Mouse (Mus musculus): ENCODE data around the gene Agt.

Gene Agt

GRCm38 (mm10) chr8:124551011-124551661 lies 18.4 kb downstream of the Agt start:
- no peak for DNase-seq

- no peak for DNase-seq
Measured at GRCm38 (mm10) chr8:124548187-124548586, 21.3 kb downstream of the Agt start.

GRCm38 (mm10) chr8:124547269-124547668 lies 22.2 kb downstream of the Agt start:
- no peak for DNase-seq

GRCm38 (mm10) chr8:124546815-124547214 lies 22.7 kb downstream of the Agt start:
- no peak for DNase-seq

GRCm38 (mm10) chr8:124546371-124546770 lies 23.1 kb downstream of the Agt start:
- DNase-seq, result no peak

- no peak for DNase-seq
Measured at GRCm38 (mm10) chr8:124543272-124543671, 26.2 kb downstream of the Agt start.

- no peak for DNase-seq
Measured at GRCm38 (mm10) chr8:124542001-124542400, 27.5 kb downstream of the Agt start.

GRCm38 (mm10) chr8:124540906-124541305 lies 28.6 kb downstream of the Agt start:
- DNase-seq, result no peak

- no peak for DNase-seq
Measured at GRCm38 (mm10) chr8:124535451-124535850, 34.1 kb downstream of the Agt start.

- no peak for DNase-seq
Measured at GRCm38 (mm10) chr8:124532626-124533025, 36.9 kb downstream of the Agt start.

- no peak for DNase-seq
Measured at GRCm38 (mm10) chr8:124530996-124531395, 38.5 kb downstream of the Agt start.

- no peak for DNase-seq
Measured at GRCm38 (mm10) chr8:124530556-124530955, 39.0 kb downstream of the Agt start.

GRCm38 (mm10) chr8:124530076-124530475 lies 39.4 kb downstream of the Agt start:
- DNase-seq, result no peak

- DNase-seq, result no peak
Measured at GRCm38 (mm10) chr8:124526261-124526660, 43.2 kb downstream of the Agt start.

GRCm38 (mm10) chr8:124521946-124522345 lies 47.6 kb downstream of the Agt start:
- no peak for DNase-seq

GRCm38 (mm10) chr8:124520249-124521080 lies 49.0 kb downstream of the Agt start, which contains the start of gene Cog2:
Cog2 (plus strand) TSS chr8:124520767.
- peak; percentile 92 for DNase-seq

- DNase-seq, result no peak
Measured at GRCm38 (mm10) chr8:124517142-124517541, 52.4 kb downstream of the Agt start.

- DNase-seq, result peak; percentile 53
Measured at GRCm38 (mm10) chr8:124516525-124516924, 53.0 kb downstream of the Agt start.

- no peak for DNase-seq
Measured at GRCm38 (mm10) chr8:124516039-124516438, 53.5 kb downstream of the Agt start.

- no peak for DNase-seq
Measured at GRCm38 (mm10) chr8:124509156-124509555, 60.4 kb downstream of the Agt start.

- no peak for DNase-seq
Measured at GRCm38 (mm10) chr8:124508321-124508695, 61.2 kb downstream of the Agt start.

- DNase-seq, result peak; percentile 91
Measured at GRCm38 (mm10) chr8:124507572-124508320, 61.8 kb downstream of the Agt start.

Data from layer of hippocampus, adult 9-11 months (tissue).